Mouse (Mus musculus) kidney, postnatal 25 days (tissue): ENCODE data around the gene Gm6812.
"Not testable (repeated sequence)": the region's sequence is repeated elsewhere in the genome, so short reads cannot be mapped to it uniquely, and the experiment has no call there.

Experiments
- DNase-seq, 2 experiments: peaks; one replicate each; pipeline ENCODE4 v3.0.0; 2021; ENCODE audit warnings: mixed read lengths in 2 of 2

Gene Gm6812

DNA sequence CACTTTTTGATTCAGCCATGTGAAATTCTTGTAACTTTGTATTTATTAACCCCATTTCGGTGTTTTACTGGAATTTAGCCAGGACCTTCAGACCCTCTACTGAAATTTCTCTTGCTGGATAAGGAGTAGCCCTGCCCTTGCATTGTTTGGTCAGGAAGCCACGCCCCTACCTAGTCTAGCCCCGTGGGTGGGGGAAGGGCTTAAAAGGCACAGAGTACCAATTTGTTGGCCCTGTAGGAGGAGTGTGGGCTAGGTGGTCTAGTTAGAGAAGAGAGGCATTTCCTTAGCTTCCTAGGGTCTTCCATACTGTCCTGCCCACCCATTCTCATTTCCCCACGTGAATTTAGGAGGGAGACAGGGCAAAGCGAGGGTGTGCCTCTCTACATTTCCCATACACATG lies at the start of gene Gm6812:
Gene Gm6812, minus strand, starts transcription at position 101 of the 400 bp plus-strand sequence.
- DNase-seq = not testable (repeated sequence)

- no peak for DNase-seq
These were observed 27.7 kb downstream of the Gm6812 start for GRCm38 (mm10) chrX:68865145-68865544.
